Mouse (Mus musculus): ENCODE data around the gene Cdh4. TPM values are rescaled to one million over a fixed set of nuclear protein-coding genes. Genes with fewer than 3 reads are reported as not detected.

Cdh4 gene
- polyA plus RNA-seq, 1 experiment from 2014 or later = 23.0 TPM

- WGBS = 83% methylated on average over 11 of the region's 11 CpGs
- Histone ChIP-seq H3K9me3 (ENCODE audit: low read length) (no peaks in the 10 kb centered on the region), H3K27ac (ENCODE audit: low read length) (no peak overlapping the region), H3K36me3 (ENCODE audit: insufficient read depth, low read length) (no peaks in the 10 kb centered on the region), H3K27me3 (ENCODE audit: insufficient read depth, low read length) (no peaks in the 10 kb centered on the region), H3K9ac (replicated peaks; ENCODE audit: low read length) (no peak overlapping the region), H3K4me1 (ENCODE audit: insufficient read depth, low read length) (peaks cover 8% of the 10 kb centered on the region; the same call in 1 of the 2 replicates), H3K4me3 (ENCODE audit: low read length) (no peak overlapping the region), H3K4me2 (replicated peaks; ENCODE audit: low read depth, low read length) (no peak overlapping the region)
- ATAC-seq (ENCODE audit: low FRiP score, low TSS enrichment) = no peak
These were observed 156.7 kb downstream of the Cdh4 start for GRCm38 (mm10) chr2:179598886-179599285.

DNA sequence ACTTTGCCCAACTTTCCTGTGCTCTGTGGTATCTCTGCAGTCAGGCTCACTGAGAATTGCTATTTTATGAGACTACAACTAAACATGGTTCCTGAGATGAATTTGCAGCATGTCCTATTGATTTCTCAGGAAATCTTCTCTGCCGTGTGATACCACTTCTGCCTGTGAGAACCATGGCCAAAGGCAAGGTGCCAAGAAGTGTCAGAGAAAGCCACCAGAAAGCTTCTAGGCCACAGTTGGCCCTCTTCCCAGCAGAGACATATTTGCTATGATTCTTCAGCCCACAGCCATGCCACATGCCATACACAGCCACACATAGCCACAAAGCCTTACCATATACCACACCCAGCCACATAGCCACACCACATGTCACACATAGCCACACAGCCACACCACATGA lies 157.7 kb downstream of the Cdh4 start:
- Histone ChIP-seq H3K9me3 (ENCODE audit: low read length) (no peaks in the 10 kb centered on the region), H3K4me2 (replicated peaks; ENCODE audit: low read depth, low read length) (no peak overlapping the region), H3K9ac (replicated peaks; ENCODE audit: low read length) (no peak overlapping the region), H3K27me3 (ENCODE audit: insufficient read depth, low read length) (no peaks in the 10 kb centered on the region), H3K4me3 (ENCODE audit: low read length) (no peak overlapping the region), H3K27ac (ENCODE audit: low read length) (no peak overlapping the region), H3K36me3 (ENCODE audit: insufficient read depth, low read length) (no peaks in the 10 kb centered on the region), H3K4me1 (ENCODE audit: insufficient read depth, low read length) (peaks cover 8% of the 10 kb centered on the region; the same call in 1 of the 2 replicates)
- 73% methylated on average over 1 of the region's 1 CpGs for WGBS
- ATAC-seq (ENCODE audit: low FRiP score, low TSS enrichment) = 0 out of 2 replicates have a peak, but pooled peaks have one; percentile 25

GRCm38 (mm10) chr2:179600347-179600746 lies 158.1 kb downstream of the Cdh4 start:
- Histone ChIP-seq H3K9me3 (ENCODE audit: low read length) (no peaks in the 10 kb centered on the region), H3K4me1 (ENCODE audit: insufficient read depth, low read length) (peaks cover 8% of the 10 kb centered on the region; the same call in 1 of the 2 replicates), H3K27me3 (ENCODE audit: insufficient read depth, low read length) (no peaks in the 10 kb centered on the region), H3K27ac (ENCODE audit: low read length) (no peak overlapping the region), H3K9ac (replicated peaks; ENCODE audit: low read length) (no peak overlapping the region), H3K4me2 (replicated peaks; ENCODE audit: low read depth, low read length) (no peak overlapping the region), H3K4me3 (ENCODE audit: low read length) (no peak overlapping the region), H3K36me3 (ENCODE audit: insufficient read depth, low read length) (no peaks in the 10 kb centered on the region)
- 88% methylated on average over 2 of the region's 2 CpGs for WGBS
- ATAC-seq (ENCODE audit: low FRiP score, low TSS enrichment) = 0 out of 2 replicates have a peak, but pooled peaks have one; percentile 28

DNA sequence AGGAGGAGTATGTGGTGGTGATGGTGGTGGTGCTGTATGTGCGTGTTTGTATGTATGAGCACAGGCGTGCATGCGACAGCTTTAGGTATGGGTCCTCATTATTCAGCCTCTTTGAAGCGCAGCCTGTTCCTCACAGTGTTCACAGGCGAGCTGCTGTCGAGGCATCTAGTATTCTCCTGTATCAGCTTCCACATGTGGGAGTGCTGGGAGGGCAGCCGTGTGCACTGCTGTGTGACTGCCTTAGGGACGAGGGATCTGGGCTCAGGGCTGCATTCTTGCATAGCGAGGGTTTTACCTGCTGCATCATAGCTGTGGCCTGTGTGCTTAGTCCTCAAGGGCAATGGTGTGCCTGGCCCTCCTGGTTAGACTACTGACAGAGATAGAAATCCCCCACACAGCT lies 158.9 kb downstream of the Cdh4 start:
- peak; percentile 55; the same call in 1 of the 2 replicates for ATAC-seq (ENCODE audit: low FRiP score, low TSS enrichment)
- WGBS = 41% methylated on average over 9 of the region's 9 CpGs
- peaks cover 7% of the 10 kb centered on the region; the same call in 1 of the 2 replicates for H3K4me1 ChIP-seq (ENCODE audit: insufficient read depth, low read length)
- no peaks in the 10 kb centered on the region for H3K27me3 ChIP-seq (ENCODE audit: insufficient read depth, low read length)
- H3K9ac ChIP-seq (replicated peaks; ENCODE audit: low read length) = no peak overlapping the region
- H3K27ac ChIP-seq (ENCODE audit: low read length) = no peak overlapping the region
- H3K4me3 ChIP-seq (ENCODE audit: low read length) = no peak overlapping the region
- no peaks in the 10 kb centered on the region for H3K36me3 ChIP-seq (ENCODE audit: insufficient read depth, low read length)
- H3K4me2 ChIP-seq (replicated peaks; ENCODE audit: low read depth, low read length) = no peak overlapping the region
- no peaks in the 10 kb centered on the region for H3K9me3 ChIP-seq (ENCODE audit: low read length)

- H3K9me3 ChIP-seq (ENCODE audit: low read length) = no peaks in the 10 kb centered on the region
- no peak for ATAC-seq (ENCODE audit: low FRiP score, low TSS enrichment)
- no peaks in the 10 kb centered on the region for H3K36me3 ChIP-seq (ENCODE audit: insufficient read depth, low read length)
- H3K4me2 ChIP-seq (replicated peaks; ENCODE audit: low read depth, low read length) = no peak overlapping the region
- H3K4me1 ChIP-seq (ENCODE audit: insufficient read depth, low read length) = no peaks in the 10 kb centered on the region
- H3K27ac ChIP-seq (ENCODE audit: low read length) = no peak overlapping the region
- no peak overlapping the region for H3K4me3 ChIP-seq (ENCODE audit: low read length)
- H3K27me3 ChIP-seq (ENCODE audit: insufficient read depth, low read length) = no peaks in the 10 kb centered on the region
- H3K9ac ChIP-seq (replicated peaks; ENCODE audit: low read length) = no peak overlapping the region
- 56% methylated on average over 3 of the region's 3 CpGs for WGBS
These were observed 162.5 kb downstream of the Cdh4 start for GRCm38 (mm10) chr2:179604746-179605145.

DNA sequence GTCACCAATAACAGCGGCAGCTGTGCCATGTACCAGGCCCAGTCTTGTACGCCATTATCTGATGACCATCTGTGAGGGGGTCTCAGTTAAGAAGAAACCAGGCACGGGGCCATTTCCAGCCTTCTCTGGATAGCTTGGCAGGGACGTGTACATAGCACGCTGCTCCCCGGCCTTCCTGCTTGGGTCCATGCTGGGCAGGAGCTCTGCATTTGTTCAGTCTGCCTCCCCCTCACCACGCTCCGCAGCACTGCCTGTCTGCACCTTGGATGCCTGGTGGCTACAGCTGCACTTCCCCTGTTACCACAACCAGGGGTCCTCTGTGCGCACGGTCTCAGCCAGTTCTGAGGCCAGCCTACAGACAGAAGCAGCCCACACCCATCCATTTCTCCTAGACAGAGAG lies 163.0 kb downstream of the Cdh4 start:
- H3K36me3 ChIP-seq (ENCODE audit: insufficient read depth, low read length) = no peaks in the 10 kb centered on the region
- no peak overlapping the region for H3K9ac ChIP-seq (replicated peaks; ENCODE audit: low read length)
- no peak overlapping the region for H3K4me2 ChIP-seq (replicated peaks; ENCODE audit: low read depth, low read length)
- no peaks in the 10 kb centered on the region for H3K9me3 ChIP-seq (ENCODE audit: low read length)
- no peaks in the 10 kb centered on the region for H3K27me3 ChIP-seq (ENCODE audit: insufficient read depth, low read length)
- peak; percentile 56; the same call in 1 of the 2 replicates for ATAC-seq (ENCODE audit: low FRiP score, low TSS enrichment)
- 43% methylated on average over 10 of the region's 10 CpGs for WGBS
- no peaks in the 10 kb centered on the region for H3K4me1 ChIP-seq (ENCODE audit: insufficient read depth, low read length)
- H3K27ac ChIP-seq (ENCODE audit: low read length) = no peak overlapping the region
- H3K4me3 ChIP-seq (ENCODE audit: low read length) = no peak overlapping the region

GRCm38 (mm10) chr2:179606341-179606740 lies 164.1 kb downstream of the Cdh4 start:
- WGBS = 73% methylated on average over 2 of the region's 2 CpGs
- Histone ChIP-seq H3K27ac (ENCODE audit: low read length) (no peak overlapping the region), H3K4me2 (replicated peaks; ENCODE audit: low read depth, low read length) (no peak overlapping the region), H3K36me3 (ENCODE audit: insufficient read depth, low read length) (no peaks in the 10 kb centered on the region), H3K9me3 (ENCODE audit: low read length) (no peaks in the 10 kb centered on the region), H3K4me3 (ENCODE audit: low read length) (no peak overlapping the region), H3K27me3 (ENCODE audit: insufficient read depth, low read length) (no peaks in the 10 kb centered on the region), H3K4me1 (ENCODE audit: insufficient read depth, low read length) (no peaks in the 10 kb centered on the region), H3K9ac (replicated peaks; ENCODE audit: low read length) (no peak overlapping the region)
- no peak for ATAC-seq (ENCODE audit: low FRiP score, low TSS enrichment)

DNA sequence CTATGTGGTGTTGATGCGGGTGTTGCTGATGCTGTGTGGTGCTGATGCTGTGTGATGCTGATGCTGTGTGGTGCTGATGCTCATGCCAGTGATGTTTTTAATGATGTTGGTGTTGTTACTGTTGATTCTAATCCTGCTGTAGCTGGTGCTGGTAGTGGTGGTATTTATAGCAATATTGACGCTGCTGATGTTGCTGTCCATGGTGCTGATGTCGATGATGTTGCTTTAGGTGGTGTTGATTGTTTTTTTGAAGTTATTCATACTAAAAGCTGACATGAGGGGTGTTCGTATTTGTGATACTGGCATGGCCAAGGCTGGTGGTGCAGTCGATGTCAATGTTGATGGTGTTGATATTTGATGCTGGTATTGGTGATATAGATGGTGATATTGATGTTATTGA lies 173.7 kb downstream of the Cdh4 start:
- WGBS = 55% methylated on average over 5 of the region's 5 CpGs
- H3K36me3 ChIP-seq (ENCODE audit: insufficient read depth, low read length) = no peaks in the 10 kb centered on the region
- ATAC-seq (ENCODE audit: low FRiP score, low TSS enrichment) = no peak
- H3K27me3 ChIP-seq (ENCODE audit: insufficient read depth, low read length) = no peaks in the 10 kb centered on the region
- no peak overlapping the region for H3K9ac ChIP-seq (replicated peaks; ENCODE audit: low read length)
- no peak overlapping the region for H3K4me2 ChIP-seq (replicated peaks; ENCODE audit: low read depth, low read length)
- H3K9me3 ChIP-seq (ENCODE audit: low read length) = no peaks in the 10 kb centered on the region
- H3K4me3 ChIP-seq (ENCODE audit: low read length) = no peak overlapping the region
- H3K4me1 ChIP-seq (ENCODE audit: insufficient read depth, low read length) = no peaks in the 10 kb centered on the region
- H3K27ac ChIP-seq (ENCODE audit: low read length) = no peak overlapping the region

GRCm38 (mm10) chr2:179623643-179624473 lies 181.6 kb downstream of the Cdh4 start:
- H3K36me3 ChIP-seq (ENCODE audit: insufficient read depth, low read length) = no peaks in the 10 kb centered on the region
- no peaks in the 10 kb centered on the region for H3K4me1 ChIP-seq (ENCODE audit: insufficient read depth, low read length)
- no peaks in the 10 kb centered on the region for H3K9me3 ChIP-seq (ENCODE audit: low read length)
- H3K4me3 ChIP-seq (ENCODE audit: low read length) = no peak overlapping the region
- ATAC-seq (ENCODE audit: low FRiP score, low TSS enrichment) = peak; percentile 35; the same call in 1 of the 2 replicates
- H3K27me3 ChIP-seq (ENCODE audit: insufficient read depth, low read length) = no peaks in the 10 kb centered on the region
- H3K27ac ChIP-seq (ENCODE audit: low read length) = no peak overlapping the region
- 71% methylated on average over 17 of the region's 17 CpGs for WGBS
- H3K4me2 ChIP-seq (replicated peaks; ENCODE audit: low read depth, low read length) = no peak overlapping the region
- H3K9ac ChIP-seq (replicated peaks; ENCODE audit: low read length) = no peak overlapping the region

DNA sequence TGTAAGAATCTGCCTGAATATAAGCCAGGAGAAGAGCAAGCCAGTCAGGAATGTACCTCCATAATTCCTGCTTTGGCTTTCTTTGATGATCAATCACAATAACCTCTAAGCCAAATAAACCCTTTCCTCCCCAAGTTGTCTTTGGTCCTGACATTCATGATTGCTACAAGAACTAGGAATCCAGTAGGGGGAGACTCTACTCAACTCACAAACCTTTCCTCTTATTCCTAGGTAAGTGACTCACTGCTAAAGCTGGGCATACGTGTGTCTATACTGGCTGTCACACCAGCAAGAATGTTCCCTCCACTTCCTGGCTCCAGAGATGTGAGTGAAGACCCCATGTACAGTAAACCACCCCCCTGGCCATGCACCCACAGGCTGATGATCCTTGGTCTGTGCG lies 185.3 kb downstream of the Cdh4 start:
- 80% methylated on average over 2 of the region's 2 CpGs for WGBS
- H3K4me3 ChIP-seq (ENCODE audit: low read length) = no peak overlapping the region
- H3K4me2 ChIP-seq (replicated peaks; ENCODE audit: low read depth, low read length) = no peak overlapping the region
- no peak overlapping the region for H3K27ac ChIP-seq (ENCODE audit: low read length)
- no peak for ATAC-seq (ENCODE audit: low FRiP score, low TSS enrichment)
- H3K4me1 ChIP-seq (ENCODE audit: insufficient read depth, low read length) = no peaks in the 10 kb centered on the region
- H3K9ac ChIP-seq (replicated peaks; ENCODE audit: low read length) = no peak overlapping the region
- no peaks in the 10 kb centered on the region for H3K27me3 ChIP-seq (ENCODE audit: insufficient read depth, low read length)
- H3K9me3 ChIP-seq (ENCODE audit: low read length) = no peaks in the 10 kb centered on the region
- H3K36me3 ChIP-seq (ENCODE audit: insufficient read depth, low read length) = no peaks in the 10 kb centered on the region

All from kidney, embryonic 16.5 days (tissue).